Mouse (Mus musculus): ENCODE data around the gene Steap3. TPM values are rescaled to one million over a fixed set of nuclear protein-coding genes. Genes with fewer than 3 reads are reported as not detected.

Gene Steap3
- polyA plus RNA-seq, 1 experiment, result 9.4 TPM

DNA sequence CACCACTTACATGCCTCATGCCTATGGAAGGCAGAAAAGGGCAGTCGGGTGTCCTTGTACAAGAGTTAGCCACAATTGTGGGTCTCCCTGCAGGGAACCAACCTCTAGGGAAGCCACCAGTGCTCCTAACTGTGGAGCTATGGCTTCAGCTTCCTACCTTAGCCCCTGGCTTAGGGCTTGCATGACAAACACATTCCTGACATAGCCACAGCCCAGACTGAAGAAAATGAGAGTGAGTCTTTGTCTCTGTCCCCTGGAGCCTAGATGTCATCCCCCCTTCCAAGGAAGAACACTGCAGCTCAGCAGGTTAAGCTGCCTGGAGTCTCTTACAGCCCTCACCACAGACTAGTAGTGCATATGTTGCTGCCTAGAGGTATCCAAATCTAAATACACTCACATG, 67.7 kb downstream of the Steap3 start:
- no peak overlapping the region for H3K27ac ChIP-seq (ENCODE audit: insufficient read depth, low read length)
- TF ChIP-seq EP300 (IDR thresholded peaks at IDR 0.05; ENCODE audit: insufficient read depth, low read depth, low read length), result peak; percentile 60; the same call in 1 of the 2 replicates
- no peak for TF ChIP-seq POLR2A (IDR thresholded peaks at IDR 0.05; ENCODE audit: insufficient read depth, low read length)
- no peak overlapping the region for H3K4me3 ChIP-seq (ENCODE audit: low read depth, low read length)
- H3K9ac ChIP-seq (ENCODE audit: low read depth, poor library complexity, severe bottlenecking), result no peak overlapping the region
- no peaks in the 10 kb centered on the region for H3K27me3 ChIP-seq (ENCODE audit: control insufficient read depth, insufficient read depth, low read length, poor library complexity, severe bottlenecking)
- no peaks in the 10 kb centered on the region for H3K9me3 ChIP-seq (replicated peaks; ENCODE audit: control insufficient read depth, insufficient read depth, low read length, poor library complexity, severe bottlenecking)
- H3K4me1 ChIP-seq (ENCODE audit: control insufficient read depth, insufficient read depth, low read length), result peaks cover 1% of the 10 kb centered on the region
- H3K36me3 ChIP-seq (ENCODE audit: control insufficient read depth, insufficient read depth, low read length, poor library complexity, severe bottlenecking), result no peaks in the 10 kb centered on the region

DNA sequence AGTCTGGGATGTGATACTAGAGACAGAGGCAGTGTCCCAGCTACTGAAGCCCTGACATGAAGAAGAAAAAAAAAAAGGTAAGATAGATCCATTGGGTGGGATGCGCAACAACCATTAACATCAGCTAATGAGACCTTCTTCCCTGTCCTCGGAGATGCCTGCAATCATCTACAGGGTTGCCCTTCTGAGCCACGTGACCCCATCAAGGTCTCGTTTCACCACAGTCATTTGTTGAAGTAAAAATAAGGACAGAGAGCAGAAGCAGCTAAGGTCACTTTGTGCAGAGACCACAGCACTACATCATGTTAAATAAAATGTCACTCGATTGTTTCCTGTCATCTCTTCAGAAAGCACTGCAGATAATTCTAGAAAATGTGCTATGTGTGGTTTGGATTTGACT, 68.7 kb downstream of the Steap3 start:
- no peaks in the 10 kb centered on the region for H3K27me3 ChIP-seq (ENCODE audit: control insufficient read depth, insufficient read depth, low read length, poor library complexity, severe bottlenecking)
- H3K27ac ChIP-seq (ENCODE audit: insufficient read depth, low read length), result no peak overlapping the region
- H3K36me3 ChIP-seq (ENCODE audit: control insufficient read depth, insufficient read depth, low read length, poor library complexity, severe bottlenecking), result no peaks in the 10 kb centered on the region
- H3K4me1 ChIP-seq (ENCODE audit: control insufficient read depth, insufficient read depth, low read length), result peaks cover 1% of the 10 kb centered on the region
- no peaks in the 10 kb centered on the region for H3K9me3 ChIP-seq (replicated peaks; ENCODE audit: control insufficient read depth, insufficient read depth, low read length, poor library complexity, severe bottlenecking)
- TF ChIP-seq EP300 (IDR thresholded peaks at IDR 0.05; ENCODE audit: insufficient read depth, low read depth, low read length) (no peak), CTCF (IDR thresholded peaks at IDR 0.05; ENCODE audit: low read depth, low read length) (no peak), POLR2A (IDR thresholded peaks at IDR 0.05; ENCODE audit: insufficient read depth, low read length) (no peak)
- no peak overlapping the region for H3K4me3 ChIP-seq (ENCODE audit: low read depth, low read length)
- no peak overlapping the region for H3K9ac ChIP-seq (ENCODE audit: low read depth, poor library complexity, severe bottlenecking)

DNA sequence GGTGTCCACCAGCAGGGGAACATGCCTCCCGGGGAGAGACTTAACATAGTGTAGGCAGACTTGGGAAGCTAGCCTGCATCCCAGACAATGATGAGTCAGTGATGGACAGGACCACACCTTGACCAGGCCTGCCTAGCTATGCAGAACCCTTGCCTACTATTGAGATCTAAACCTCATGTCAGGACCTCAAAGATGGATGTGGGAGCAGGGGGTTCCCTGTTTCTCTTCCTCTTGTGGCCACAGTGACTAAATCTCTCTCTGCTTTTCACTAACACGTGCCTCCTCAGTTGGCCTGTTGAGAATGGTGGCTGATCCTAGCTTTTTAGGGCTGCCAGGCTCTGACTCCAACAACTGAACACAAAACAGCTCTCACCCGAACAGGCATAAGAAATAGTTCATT, 70.0 kb downstream of the Steap3 start:
- no peaks in the 10 kb centered on the region for H3K27me3 ChIP-seq (ENCODE audit: control insufficient read depth, insufficient read depth, low read length, poor library complexity, severe bottlenecking)
- H3K9ac ChIP-seq (ENCODE audit: low read depth, poor library complexity, severe bottlenecking), result no peak overlapping the region
- H3K4me1 ChIP-seq (ENCODE audit: control insufficient read depth, insufficient read depth, low read length), result peaks cover 1% of the 10 kb centered on the region
- TF ChIP-seq POLR2A (IDR thresholded peaks at IDR 0.05; ENCODE audit: insufficient read depth, low read length) (no peak), EP300 (IDR thresholded peaks at IDR 0.05; ENCODE audit: insufficient read depth, low read depth, low read length) (no peak), CTCF (IDR thresholded peaks at IDR 0.05; ENCODE audit: low read depth, low read length) (no peak)
- H3K9me3 ChIP-seq (replicated peaks; ENCODE audit: control insufficient read depth, insufficient read depth, low read length, poor library complexity, severe bottlenecking), result no peaks in the 10 kb centered on the region
- no peak overlapping the region for H3K27ac ChIP-seq (ENCODE audit: insufficient read depth, low read length)
- H3K4me3 ChIP-seq (ENCODE audit: low read depth, low read length), result no peak overlapping the region
- H3K36me3 ChIP-seq (ENCODE audit: control insufficient read depth, insufficient read depth, low read length, poor library complexity, severe bottlenecking), result no peaks in the 10 kb centered on the region

DNA sequence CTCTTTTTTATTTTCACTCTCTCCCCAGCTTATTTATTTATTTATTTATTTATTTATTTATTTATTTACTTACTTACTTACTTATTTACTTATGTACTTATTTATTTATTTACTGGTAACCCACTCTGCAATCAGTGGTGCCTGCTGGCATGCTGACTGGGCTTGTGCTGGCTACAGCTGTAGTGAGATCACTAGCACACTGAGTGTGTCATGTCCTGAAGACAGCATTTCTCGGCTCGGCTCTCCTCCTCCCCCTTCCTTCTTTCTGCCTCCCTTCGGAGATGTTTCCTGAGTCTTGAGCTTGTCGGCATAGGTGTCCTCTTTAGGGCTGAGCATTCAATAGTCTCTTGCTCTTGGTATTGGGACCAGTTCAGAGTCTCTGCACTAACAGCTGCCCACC, 73.6 kb downstream of the Steap3 start:
- Histone ChIP-seq H3K4me1 (ENCODE audit: control insufficient read depth, insufficient read depth, low read length) (peaks cover 1% of the 10 kb centered on the region), H3K9me3 (replicated peaks; ENCODE audit: control insufficient read depth, insufficient read depth, low read length, poor library complexity, severe bottlenecking) (no peaks in the 10 kb centered on the region), H3K27ac (ENCODE audit: insufficient read depth, low read length) (no peak overlapping the region), H3K4me3 (ENCODE audit: low read depth, low read length) (no peak overlapping the region), H3K27me3 (ENCODE audit: control insufficient read depth, insufficient read depth, low read length, poor library complexity, severe bottlenecking) (no peaks in the 10 kb centered on the region), H3K9ac (ENCODE audit: low read depth, poor library complexity, severe bottlenecking) (no peak overlapping the region), H3K36me3 (ENCODE audit: control insufficient read depth, insufficient read depth, low read length, poor library complexity, severe bottlenecking) (no peaks in the 10 kb centered on the region)
- TF ChIP-seq EP300 (IDR thresholded peaks at IDR 0.05; ENCODE audit: insufficient read depth, low read depth, low read length) (no peak), CTCF (IDR thresholded peaks at IDR 0.05; ENCODE audit: low read depth, low read length) (no peak), POLR2A (IDR thresholded peaks at IDR 0.05; ENCODE audit: insufficient read depth, low read length) (no peak)

DNA sequence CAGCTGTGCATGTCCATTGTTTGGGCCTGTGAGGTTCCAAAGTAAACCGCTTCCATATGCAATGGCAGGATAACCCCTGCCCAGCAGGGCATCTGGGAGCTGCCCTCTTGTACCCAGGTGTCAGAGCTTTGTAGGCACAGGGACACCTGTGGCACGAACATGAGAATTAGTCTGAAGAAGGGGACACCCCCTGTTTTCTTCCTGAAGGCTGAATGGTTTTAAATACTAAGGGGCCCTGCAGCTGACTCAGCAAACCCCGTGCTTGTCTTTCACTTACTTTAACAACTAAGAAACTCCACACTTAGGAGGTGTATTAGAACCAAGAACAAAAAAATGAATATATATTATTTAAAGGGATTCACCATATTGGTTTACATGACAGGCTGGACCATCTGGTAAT, 74.4 kb downstream of the Steap3 start:
- no peaks in the 10 kb centered on the region for H3K9me3 ChIP-seq (replicated peaks; ENCODE audit: control insufficient read depth, insufficient read depth, low read length, poor library complexity, severe bottlenecking)
- no peak overlapping the region for H3K4me3 ChIP-seq (ENCODE audit: low read depth, low read length)
- H3K4me1 ChIP-seq (ENCODE audit: control insufficient read depth, insufficient read depth, low read length), result peaks cover 1% of the 10 kb centered on the region
- TF ChIP-seq POLR2A (IDR thresholded peaks at IDR 0.05; ENCODE audit: insufficient read depth, low read length) (no peak), EP300 (IDR thresholded peaks at IDR 0.05; ENCODE audit: insufficient read depth, low read depth, low read length) (no peak), CTCF (IDR thresholded peaks at IDR 0.05; ENCODE audit: low read depth, low read length) (no peak)
- no peak overlapping the region for H3K9ac ChIP-seq (ENCODE audit: low read depth, poor library complexity, severe bottlenecking)
- no peaks in the 10 kb centered on the region for H3K36me3 ChIP-seq (ENCODE audit: control insufficient read depth, insufficient read depth, low read length, poor library complexity, severe bottlenecking)
- H3K27me3 ChIP-seq (ENCODE audit: control insufficient read depth, insufficient read depth, low read length, poor library complexity, severe bottlenecking), result no peaks in the 10 kb centered on the region
- H3K27ac ChIP-seq (ENCODE audit: insufficient read depth, low read length), result no peak overlapping the region

DNA sequence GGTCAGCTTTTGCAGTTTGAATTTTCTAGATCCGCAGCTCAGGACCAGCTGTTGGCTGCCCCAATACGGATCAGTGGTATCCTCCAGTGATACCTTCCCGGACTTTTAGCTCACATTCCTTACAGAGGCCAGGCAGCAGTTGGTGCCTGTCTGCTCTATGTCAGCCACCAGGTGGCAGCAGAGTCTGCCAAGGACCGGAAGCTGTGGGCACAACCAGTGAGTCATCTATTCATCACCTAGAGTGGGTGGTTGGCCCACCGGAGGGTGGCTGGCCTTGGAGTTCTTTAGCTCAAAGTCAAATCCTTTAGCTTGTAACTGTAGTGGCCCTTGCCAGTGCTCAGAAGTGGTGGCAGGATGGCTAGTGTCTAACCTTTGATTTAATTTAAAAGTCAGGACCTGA, 75.3 kb downstream of the Steap3 start:
- Histone ChIP-seq H3K36me3 (ENCODE audit: control insufficient read depth, insufficient read depth, low read length, poor library complexity, severe bottlenecking) (no peaks in the 10 kb centered on the region), H3K4me3 (ENCODE audit: low read depth, low read length) (no peak overlapping the region), H3K9ac (ENCODE audit: low read depth, poor library complexity, severe bottlenecking) (no peak overlapping the region), H3K27ac (ENCODE audit: insufficient read depth, low read length) (no peak overlapping the region), H3K9me3 (replicated peaks; ENCODE audit: control insufficient read depth, insufficient read depth, low read length, poor library complexity, severe bottlenecking) (no peaks in the 10 kb centered on the region), H3K4me1 (ENCODE audit: control insufficient read depth, insufficient read depth, low read length) (no peaks in the 10 kb centered on the region), H3K27me3 (ENCODE audit: control insufficient read depth, insufficient read depth, low read length, poor library complexity, severe bottlenecking) (no peaks in the 10 kb centered on the region)
- TF ChIP-seq CTCF (IDR thresholded peaks at IDR 0.05; ENCODE audit: low read depth, low read length) (peak; percentile 96), EP300 (IDR thresholded peaks at IDR 0.05; ENCODE audit: insufficient read depth, low read depth, low read length) (no peak)
